Mouse (Mus musculus) embryo, embryonic 11 days (tissue): ENCODE data around the gene Tnfaip2.
A peak's percentile ranks its signal among the peaks of the same experiment; 100 is the strongest.

ENCODE experiments used
- DNase-seq: peaks from one replicate; pipeline ENCODE4 v3.0.0-alpha.2; 2015

The Tnfaip2 gene

DNA sequence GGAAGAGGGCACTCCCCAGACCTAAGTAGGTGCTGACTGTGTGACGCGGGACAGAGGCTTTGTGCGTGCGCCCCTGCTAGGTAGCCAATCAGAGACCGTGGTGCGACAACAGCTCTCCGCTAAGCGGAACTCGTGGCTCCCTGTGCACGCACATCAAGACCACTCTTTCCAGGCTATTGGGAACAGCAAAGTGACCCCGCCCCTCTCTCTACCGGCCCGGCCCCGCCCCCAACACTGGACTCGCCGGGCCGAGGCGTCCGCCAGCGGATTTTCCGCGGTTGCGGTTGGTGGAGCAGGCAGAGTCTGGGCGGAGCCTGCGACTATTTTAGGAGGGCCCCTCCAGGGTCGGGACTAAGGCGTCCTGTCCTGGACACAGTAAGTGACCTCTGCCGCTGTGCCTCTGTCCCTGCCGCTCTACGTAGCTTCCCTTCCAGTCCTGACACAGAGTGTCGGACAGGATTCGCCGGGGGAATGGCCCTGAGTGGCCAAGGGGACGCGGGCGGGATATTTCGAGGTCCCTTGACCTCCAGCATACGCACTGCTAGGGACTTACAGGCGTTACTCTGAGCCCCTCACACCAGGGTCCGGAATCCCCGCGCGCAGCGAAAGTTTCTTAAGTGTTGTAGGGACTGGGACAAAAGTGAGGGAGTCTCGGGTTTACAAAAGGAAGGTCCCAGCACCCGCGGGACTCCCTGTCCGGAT lies at the start of gene Tnfaip2:
Tnfaip2 (plus strand) TSS at position 161 of the 702 bp plus-strand sequence.
- DNase-seq = peak; percentile 91

DNA sequence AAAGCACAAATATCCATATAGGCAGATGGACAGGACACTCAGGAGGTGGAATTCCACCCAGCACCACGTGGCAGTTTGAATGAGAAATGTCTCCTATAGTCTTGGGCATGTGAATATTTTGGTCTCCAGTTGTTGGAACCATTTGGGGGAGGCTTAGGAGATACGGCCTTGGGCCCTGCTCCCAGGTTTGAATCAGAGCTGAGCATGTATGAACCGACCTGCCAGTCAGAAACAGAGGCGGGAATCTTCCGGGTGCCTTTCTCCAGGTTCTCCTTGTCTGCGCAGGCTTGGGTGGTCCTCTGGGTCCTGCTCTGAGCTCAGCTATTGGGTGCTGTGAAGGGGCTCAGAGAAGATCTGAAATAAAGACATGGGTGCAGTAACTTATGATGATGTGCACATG lies 48.3 kb upstream of the Tnfaip2 start:
- DNase-seq = no peak

DNA sequence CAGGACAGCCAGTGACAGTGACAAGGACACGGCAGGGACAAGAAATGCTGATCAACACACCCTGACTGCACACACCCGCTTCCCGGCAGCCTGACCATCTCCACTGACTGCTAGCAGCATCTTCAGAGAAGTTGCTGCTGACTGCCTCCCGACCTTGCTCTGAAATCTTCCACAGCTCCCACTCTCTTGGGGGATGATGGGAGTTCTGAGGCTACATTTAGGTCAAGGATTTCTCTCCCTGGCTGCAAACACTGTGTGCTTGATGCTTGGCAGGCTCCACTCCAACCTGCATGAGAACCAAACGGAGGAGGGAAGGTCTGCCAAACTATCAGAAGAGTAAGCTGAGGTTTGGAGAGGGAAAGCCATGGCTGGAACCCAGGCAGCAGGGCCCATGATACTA lies 45.3 kb upstream of the Tnfaip2 start:
- DNase-seq = no peak

DNA sequence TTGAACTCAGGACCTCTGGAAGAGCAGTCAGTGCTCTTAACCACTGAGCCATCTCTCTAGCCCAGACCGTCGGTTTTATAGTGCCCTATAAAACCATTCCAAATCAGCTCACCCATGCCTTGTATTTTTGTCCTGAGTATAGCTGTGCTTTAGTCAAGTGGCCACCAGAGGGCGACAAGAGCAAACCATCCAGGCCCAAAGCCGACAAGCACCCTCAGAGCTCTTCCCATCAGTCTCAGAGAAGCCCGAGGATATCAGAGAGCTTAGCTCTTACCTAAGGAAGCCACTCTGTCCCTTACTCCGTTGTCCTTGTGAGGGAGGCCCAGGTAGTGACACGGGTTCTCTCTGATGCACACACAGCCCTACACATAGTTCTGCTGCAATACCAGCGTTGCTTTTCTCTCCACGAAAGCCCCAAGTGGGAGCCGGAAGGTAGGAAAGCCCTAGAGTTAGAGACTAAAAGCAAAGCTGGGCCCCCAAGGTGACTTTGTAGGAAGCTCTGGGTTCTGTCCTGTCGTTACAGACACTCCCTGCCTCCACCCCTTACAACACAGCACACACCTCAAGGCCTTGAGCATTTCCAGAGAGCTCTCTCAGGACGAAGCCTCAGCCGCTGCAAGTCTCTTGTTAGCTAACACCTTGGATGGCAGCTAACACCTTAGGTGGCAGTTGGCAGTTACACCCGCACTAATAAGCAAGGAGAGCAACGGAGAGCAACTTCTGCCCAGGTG lies 40.6 kb upstream of the Tnfaip2 start:
- DNase-seq = peak; percentile 86

DNA sequence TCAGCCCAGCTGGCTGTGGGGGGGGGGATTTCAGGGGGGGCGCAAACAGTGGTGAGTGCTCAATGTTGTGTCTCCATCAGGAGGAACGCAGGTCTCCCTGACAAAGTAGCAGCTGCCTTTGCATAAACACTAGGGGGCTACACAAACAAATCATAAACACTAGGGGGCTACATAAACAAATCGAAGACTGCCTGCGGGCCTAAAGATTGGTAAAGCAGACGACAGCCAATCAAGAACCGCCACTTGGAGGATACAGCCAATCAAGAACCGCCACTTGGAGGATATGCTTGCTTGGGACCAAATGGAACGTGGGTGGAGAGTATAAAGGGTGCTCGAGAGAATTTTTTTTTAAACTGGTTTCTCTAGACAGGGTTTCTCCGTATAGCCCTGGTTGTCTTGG lies 37.4 kb upstream of the Tnfaip2 start:
- DNase-seq = no peak

DNA sequence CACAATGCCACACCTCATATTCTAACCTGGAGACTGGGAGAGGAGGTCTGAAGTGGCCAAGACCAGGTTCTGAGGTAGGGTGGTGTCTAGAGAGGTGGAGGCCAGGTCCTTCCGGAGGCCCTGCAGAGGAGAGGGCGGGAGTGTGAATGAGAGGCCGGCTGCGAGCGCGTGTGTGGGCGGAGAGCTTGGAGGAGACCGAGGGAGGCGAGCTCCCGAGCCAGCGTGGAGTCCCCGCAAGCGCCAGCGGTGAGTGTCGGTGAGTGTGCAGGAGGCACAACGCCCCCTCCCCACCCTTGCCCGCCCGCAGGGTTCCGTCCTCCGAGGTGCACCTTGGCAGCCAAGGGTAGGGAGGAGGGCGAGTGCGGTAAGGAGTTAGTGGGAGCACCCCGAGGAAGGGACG lies 35.6 kb upstream of the Tnfaip2 start, which contains the start of gene Lbhd2:
Lbhd2 (plus strand) TSS at position 188 of the 400 bp plus-strand sequence.
- no peak for DNase-seq

DNA sequence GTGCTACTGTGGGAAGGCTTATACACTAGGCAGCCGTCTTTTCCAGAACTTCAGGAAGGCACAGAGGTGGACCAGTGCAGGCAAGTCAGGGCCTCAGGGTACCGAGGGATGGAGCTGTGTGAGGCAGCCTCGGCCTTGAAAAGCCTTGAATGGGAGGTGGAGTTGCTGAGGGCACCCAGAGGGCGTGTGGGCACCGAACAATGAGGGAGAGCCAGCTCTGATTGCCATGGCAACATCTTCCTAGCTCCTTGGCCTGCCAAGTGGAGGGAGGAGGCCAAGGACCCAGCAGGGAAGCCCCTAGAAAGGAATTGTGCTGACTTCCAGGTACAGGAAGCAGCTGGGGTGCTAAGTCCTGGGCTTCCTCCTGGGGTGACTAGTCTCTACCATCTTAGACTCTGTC lies 32.7 kb upstream of the Tnfaip2 start:
- no peak for DNase-seq

DNA sequence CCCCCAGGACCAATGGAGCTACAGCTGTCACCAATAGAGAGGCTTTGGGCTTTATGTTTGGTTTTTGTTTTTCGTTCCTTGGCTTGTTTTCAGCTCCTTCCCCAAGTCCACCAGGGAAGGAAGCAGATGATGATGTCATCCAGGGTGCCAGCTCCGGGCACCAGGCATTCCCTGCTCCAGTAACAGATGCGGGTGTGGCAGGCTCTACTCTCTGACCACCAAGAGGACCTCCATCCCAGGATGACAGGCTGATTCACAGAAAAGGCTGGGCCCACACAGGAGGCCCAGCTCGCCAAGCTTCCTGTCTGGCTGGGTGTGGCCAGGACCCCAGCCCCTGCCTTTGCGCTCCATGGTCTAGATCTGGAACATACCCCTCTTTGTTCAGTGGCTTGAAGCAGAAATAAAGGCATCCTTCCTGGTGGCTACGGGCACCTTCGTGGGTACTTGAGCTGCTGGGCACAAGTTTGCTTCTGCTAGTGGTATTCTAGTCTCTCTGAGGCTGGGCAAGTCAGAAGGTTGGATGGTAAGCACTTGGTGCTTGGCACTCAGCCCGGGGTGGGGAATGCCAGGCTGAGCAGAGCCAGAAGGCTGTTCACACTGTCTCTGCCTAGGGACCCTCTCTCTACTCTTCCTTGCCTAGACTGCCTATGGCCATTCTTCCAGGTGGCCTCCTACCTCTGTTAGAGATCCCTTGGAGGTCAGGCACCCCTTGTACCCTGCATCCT lies 30.5 kb upstream of the Tnfaip2 start:
- no peak for DNase-seq

DNA sequence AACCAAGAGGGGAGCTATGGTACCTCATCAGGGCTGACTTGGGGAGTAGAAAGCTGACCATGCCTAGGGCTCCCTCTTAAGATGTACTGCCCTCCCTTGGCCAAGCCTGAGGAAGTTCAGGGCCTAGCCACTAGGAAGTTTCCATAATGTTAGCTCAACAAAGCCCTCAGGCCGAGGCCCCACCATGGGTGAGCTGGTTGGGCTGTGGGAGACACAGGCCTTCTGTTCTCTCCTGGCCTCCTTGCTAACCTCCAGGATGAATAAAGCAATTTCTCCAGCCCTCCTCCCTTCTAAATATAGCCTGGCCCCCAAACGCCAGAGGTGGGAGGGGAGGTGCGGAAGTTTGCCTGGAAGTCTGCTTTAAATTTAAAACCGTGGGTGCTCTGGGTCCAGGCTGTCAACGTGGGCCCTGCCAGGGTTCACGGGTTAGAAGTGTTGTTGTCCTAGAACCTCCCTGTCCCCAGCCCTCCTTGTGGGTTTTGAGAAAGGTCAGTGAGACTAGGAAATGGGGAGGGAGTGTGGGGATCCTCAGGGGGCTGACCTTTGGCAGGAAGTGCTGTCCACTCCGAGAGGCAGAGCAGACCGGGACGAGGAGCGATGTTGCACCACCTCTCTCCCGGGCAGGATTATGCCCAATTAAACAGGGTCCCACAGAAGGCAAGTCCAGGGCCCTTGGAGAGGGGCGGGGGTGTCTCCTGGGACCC lies 29.5 kb upstream of the Tnfaip2 start:
- no peak for DNase-seq

DNA sequence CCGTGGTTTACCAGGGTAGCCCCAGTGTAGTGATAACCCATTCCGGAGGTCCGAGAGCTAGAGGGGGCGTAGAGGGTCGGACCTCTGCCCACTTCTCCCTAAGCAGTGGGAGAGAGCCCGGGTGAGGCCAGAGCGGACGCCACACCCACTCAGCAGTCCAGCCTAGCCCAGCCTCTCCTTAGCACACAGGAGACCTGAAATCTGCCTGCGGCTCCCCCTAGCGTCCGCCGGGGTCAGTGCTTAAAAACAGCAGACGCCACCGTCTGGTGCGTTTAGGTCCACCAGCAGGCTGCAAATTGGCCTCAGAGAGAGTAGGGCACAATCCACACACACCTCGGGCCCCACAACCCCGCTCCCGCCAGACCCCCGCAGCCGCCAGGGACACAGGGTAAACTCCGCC lies 29.0 kb upstream of the Tnfaip2 start:
- DNase-seq = peak; percentile 92

DNA sequence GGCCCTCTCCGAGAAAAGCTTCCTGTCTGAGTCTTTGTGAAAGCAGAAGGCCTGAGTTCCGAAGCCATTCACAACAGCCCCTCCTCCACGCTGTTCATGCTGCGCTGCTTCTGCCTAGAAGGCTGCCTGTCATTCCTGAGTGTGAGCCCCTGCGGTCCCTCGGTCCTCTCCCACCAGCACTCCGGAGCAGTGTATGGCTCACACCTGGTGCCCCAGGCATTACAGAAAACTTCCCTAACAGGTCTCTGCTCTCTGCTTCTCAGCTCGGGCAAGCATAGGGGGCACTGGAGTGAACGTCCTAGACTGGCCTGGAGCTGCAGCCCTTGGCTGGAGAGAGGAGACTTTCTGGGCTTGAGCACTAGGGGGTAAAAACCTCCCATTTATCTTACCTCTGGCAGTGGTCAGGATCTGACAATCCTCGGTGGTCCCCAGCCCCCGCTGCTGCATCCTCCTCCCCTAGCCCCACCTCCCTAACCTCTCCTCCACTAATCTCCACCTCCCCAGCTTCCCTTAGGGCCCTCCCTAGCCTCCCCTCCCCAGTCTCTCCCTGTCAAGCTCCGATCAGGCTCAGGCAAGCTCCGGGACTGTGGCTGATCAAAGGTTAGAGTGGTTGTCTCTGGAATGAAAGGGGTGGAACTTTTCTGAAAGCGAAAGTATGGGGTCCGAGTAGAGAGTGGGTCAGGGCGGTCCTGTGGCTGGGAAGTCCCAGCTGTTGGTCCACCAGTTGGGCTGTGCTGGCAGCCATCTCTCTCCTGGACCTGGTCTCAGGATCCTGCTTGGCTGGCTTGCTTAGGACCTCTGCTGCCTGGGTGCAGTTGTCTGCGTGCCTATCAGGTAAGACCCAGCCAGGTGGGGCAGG lies 25.1 kb upstream of the Tnfaip2 start, which contains the start of gene Exoc3l4:
Exoc3l4 (plus strand) TSS at position 97 of the 859 bp plus-strand sequence.
- DNase-seq = peak; percentile 65

DNA sequence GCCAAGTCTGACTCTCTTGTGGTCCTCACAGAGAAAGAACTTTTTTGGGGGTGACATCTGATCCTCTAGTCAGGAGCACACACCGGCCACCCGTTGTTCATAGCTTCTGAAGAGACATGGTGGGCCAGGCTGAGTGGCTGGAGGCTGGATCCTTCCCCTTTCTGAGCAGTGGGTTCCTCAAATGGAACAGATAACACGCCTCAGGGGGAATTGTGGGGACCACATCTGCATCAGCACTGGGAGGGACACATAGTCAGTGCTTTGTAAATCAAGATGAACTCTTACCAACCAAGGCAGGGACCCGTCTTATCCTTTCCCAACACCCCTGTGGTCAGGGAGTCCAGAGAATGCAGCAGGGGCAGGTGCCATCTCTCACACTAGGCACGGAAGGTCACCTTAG lies 22.4 kb upstream of the Tnfaip2 start:
- DNase-seq = no peak

DNA sequence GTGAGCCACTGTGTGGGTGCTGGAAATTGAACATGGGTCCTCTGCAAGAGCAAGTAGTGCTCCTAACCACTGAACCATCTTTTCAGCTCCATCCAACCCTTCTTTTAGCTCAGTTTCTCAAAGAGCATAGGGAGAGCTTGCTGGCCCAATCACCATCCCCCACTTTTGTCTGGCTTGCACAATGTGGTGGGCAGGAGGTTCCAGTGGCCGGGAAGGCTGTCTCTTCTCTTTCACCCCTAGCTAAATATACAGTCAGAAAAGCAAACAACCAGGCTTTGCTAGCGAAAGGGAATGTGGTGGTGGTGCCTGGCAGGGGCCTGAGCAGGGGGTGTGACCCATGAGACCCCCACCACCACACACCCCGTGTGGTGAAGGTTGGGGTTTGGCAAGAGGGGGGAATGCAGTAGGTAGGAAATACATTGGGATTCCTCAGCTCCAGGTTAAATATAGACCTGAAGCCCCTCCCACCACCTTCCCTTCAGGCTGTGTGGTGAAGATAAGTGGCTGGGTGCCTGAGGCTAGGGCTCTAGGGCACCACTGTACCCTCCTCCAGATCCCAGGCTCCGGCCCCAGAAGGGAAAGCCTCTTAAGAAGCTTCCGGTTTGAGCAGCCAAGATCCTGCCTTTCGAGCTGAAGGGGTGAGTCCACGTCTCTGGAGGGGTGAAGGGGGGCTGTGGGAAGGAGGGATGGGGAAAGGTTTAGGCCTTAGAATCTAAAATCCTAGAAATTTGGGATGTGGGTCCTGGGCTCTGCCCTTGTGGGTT lies 21.1 kb upstream of the Tnfaip2 start:
- no peak for DNase-seq

DNA sequence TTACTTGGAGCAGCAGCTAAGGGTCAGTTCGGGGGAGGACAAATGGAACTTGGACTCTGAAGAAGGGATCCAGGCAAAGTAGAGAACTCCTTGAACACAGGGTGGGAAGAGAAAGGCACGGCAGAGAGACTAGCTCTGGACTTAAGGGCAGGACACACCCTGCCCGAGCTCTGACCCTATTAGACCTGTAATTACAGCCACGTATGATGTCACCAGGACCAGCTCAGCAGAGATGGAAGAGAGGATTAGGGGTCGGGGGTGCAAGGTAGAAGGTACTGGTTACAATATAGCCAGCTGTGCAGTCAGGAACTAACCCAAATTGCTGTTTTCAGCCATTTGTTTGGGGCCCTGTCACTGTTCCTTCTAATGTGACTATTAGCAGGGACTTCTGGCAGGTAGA lies 19.4 kb upstream of the Tnfaip2 start:
- DNase-seq = no peak

DNA sequence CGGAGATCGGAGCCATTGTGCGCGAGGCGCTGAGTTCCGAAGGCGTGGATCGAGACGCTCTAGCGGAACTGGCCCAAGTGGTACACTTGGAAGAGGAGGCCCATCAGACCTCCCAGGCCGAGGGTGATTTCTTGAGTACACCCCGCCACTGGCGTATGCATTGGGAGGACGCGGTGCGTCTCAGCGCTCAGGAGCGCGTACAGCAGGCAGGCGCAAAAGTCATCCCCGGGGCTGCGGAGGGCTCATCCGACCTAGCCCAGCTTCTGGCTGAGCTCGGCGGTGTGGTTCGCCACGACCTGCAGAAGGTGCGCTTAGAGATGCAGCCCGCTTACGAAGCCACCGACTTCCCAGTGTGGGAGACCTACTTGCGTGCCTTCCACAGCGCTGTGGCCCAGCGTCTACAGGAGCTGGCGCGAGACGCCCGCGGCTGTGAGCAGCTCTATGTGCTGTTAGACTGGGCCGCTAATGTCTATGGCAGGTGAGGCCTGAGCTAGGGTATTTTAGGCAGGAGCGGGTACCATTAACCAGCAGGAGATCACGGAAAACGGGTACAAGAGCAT lies 18.6 kb upstream of the Tnfaip2 start:
- no peak for DNase-seq

DNA sequence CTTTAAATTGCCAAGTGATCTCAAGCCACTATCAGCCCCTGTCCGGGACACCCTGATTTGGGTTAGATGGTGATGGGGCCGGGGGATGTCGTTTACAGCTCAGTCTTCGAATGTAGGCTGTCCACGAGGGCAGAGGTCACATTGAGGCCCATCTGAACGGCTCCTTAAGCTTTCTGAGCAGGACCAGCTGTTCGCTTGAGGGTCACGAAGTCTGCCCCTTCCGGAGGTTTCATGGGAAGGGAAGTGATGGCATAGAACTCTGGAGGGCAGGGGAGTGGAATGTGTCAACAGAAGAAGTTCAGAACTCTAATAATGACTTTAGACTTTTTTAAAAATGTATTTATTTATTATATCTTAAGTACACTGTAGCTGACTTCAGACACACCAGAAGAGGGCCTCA lies 17.7 kb upstream of the Tnfaip2 start:
- DNase-seq = no peak

DNA sequence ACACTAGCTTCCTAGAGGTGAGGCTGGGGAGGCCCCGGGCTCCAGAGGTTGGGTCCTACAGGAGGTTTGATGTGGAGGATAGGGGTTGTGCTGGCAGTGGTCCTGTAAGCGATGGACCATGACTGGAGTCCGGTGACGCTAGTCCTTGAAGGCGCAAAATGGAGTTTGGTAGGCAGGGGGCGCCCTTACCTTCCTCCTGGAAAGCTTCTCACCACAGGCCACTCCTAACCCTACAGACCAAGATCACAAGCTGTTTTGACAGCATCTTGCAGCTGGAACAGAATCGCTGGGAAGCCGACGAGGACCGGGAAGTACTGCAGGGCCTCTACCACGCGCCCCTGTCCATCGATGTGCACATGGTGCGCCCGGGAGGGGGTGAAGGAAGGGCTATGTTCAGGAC lies 17.0 kb upstream of the Tnfaip2 start:
- peak; percentile 86 for DNase-seq

DNA sequence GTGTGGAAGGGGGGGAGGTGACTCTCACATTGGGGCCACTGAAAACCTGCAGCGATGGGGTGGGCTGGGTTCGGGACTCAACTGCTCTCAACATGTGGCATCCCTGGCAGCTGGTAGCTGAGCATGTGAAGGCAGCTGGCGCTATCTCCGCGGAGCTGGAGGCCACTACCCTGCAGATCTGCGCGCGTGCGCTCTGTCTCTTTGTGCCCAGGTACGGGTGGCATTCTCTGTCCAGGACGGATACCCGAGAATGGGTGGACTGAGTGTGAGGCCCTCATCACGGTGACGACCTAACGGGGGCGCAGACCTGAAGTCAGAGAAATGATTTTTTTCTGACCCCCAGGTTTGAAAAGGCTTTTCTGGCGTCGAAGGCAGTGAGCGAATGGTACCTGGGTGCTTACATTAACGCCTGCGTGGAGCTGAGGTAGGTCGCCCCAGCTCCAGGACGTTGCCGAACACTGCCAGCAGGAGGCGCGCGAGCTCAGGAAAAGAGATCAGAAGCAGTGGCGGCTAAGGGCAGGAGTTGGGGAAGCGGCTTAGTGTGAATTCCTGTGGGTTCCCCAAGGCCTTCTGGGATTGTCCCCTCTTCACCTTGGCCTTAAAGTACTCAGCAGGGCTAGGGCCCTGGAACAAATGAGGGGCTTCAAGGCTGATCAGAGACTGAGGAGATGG lies 16.3 kb upstream of the Tnfaip2 start:
- DNase-seq = peak; percentile 90

DNA sequence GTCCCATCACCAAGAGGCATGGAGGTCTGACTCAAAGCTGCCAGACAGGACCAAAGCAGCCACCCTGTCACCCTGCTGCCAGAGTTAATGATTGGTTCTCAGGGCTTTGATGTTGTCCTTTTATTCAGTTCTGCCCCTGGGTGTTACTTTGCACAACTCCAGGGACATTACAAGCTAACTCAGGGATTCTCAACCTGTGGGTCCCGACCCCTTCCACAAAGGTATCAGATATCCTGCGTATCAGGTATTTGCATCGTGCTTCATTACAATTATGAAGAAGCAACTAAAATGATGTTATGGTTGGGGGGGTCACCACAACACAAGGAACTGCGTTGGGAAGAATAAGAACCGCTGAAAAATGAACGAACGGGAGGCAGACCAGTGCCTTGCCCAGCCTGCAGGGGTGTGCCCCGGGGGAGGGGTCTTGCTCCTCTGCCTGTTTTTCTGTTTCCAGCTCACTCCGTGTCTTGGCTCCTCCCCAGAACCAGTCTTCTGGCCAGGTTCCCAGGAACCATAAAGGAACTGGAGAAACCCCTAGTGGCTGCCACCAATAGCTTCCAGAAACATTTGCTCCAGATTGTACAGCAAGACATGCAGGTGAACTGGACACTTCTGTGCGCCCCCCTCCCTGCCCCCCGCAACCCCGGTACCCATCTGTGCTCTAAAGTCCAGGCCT lies 14.7 kb upstream of the Tnfaip2 start:
- DNase-seq = no peak

DNA sequence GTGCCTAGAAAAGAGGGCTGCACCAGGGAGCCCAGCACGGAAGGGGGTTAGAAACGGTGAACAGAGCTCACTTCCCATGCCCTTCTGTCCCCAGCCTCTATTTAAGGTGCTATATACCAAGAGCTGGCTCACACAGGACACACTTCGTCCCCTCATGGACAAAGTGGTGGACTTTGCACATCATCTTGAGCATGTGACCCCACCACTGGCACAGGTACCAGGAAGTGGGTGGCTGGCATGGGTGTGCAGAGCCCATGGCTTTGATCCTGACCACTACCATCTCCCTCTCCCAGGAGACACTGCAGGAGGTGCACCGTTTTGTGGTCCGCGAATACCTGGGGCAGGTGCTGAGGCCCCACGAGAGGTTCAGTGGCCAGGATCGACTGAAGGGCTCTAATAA lies 13.9 kb upstream of the Tnfaip2 start:
- no peak for DNase-seq
